Mouse (Mus musculus) forebrain, embryonic 10.5 days (tissue): ENCODE results near the gene Gm20683. TPM values are rescaled to one million over a fixed set of nuclear protein-coding genes. Genes with fewer than 3 reads are reported as not detected.
"Not testable (repeated sequence)": the region's sequence is repeated elsewhere in the genome, so short reads cannot be mapped to it uniquely, and the experiment has no call there.

Experiments used
- DNase-seq: peaks from one replicate; pipeline ENCODE4 v3.0.0-alpha.2; 2017; ENCODE audit warnings: low spot score; ENCODE audit errors: extremely low spot score
- H3K27ac ChIP-seq: fragments of 300-500 bp; sonication (generic); 2 replicates; pipeline ENCODE4 v1.5.1; 2016; ENCODE audit warnings: mild to moderate bottlenecking
- H3K27me3 ChIP-seq: fragments of 300-500 bp; sonication (generic); 2 replicates; pipeline ENCODE4 v1.6.1; 2016; ENCODE audit warnings: mild to moderate bottlenecking; ENCODE audit not compliant: poor library complexity, severe bottlenecking
- H3K36me3 ChIP-seq: fragments of 300-500 bp; sonication (generic); replicated peaks from 2 replicates; pipeline ENCODE4 v1.6.1; 2016; ENCODE audit warnings: mild to moderate bottlenecking, moderate library complexity
- H3K4me1 ChIP-seq: fragments of 300-500 bp; sonication (generic); 2 replicates; pipeline ENCODE4 v1.6.1; 2016
- H3K4me3 ChIP-seq: fragments of 300-500 bp; sonication (generic); 2 replicates; pipeline ENCODE4 v1.5.1; 2016; ENCODE audit warnings: mild to moderate bottlenecking, moderate library complexity
- H3K9me3 ChIP-seq: fragments of 300-500 bp; sonication (generic); 2 replicates; pipeline ENCODE4 v1.6.1; 2016; ENCODE audit warnings: mild to moderate bottlenecking, moderate library complexity
- WGBS: fragments of 180-500 bp; shearing (Covaris S2); methylation state at CpG from one replicate; pipeline ENCODE4 v1.1.7; 2016; 5-methylcytosine and 5-hydroxymethylcytosine counted together
- polyA plus RNA-seq: library from polyadenylated mRNA; unstranded; fragments of >200 nt; fragmentation: Nextera tagmentation; extraction: Ambion mirVana; gene quantifications from 2 replicates; pipeline ENCODE4 v1.2.1, GENCODE M21; 2016

The Gm20683 gene
- polyA plus RNA-seq, 1 experiment from 2014 or later: 2.3 TPM

GRCm38 (mm10) chr17:25808789-25809605, 32.6 kb downstream of the Gm20683 start, which contains the start of gene Fbxl16:
Gene Fbxl16, plus strand, starts transcription at chr17:25809085.
- Histone ChIP-seq H3K27ac (peak within 1 kb of the TSS; percentile 94), H3K36me3 (no peaks in the 10 kb centered on the region), H3K9me3 (no peaks in the 10 kb centered on the region), H3K27me3 (peaks cover 69% of the 10 kb centered on the region), H3K4me1 (peaks cover 47% of the 10 kb centered on the region), H3K4me3 (peak within 1 kb of the TSS; percentile 88)
- under 1% methylated on average over 96 of the region's 100 CpGs for WGBS
- DNase-seq: peak; percentile 85

DNA sequence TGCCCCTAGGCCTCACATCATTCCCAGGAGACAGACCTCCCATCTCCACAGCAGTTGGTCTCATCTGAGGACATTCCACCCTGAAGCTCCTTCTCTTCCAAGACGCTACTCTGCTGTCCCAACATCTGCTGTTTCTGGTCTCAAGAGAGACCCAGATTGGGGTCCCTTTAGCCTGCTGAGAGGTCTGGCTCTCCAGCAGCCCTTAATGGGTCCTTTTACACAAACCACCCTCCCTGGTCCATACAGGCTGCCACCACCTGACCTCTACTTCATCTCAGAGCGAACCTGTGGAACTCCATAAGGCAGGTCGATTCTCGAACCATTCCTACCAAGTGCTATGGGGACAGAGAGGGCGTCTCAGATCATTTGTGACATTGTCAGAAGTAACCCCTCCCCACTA, 33.5 kb downstream of the Gm20683 start:
- Histone ChIP-seq H3K4me3 (peak overlapping the region; percentile 88), H3K9me3 (no peaks in the 10 kb centered on the region), H3K27ac (peak overlapping the region; percentile 94), H3K36me3 (no peaks in the 10 kb centered on the region), H3K4me1 (peaks cover 50% of the 10 kb centered on the region), H3K27me3 (peaks cover 67% of the 10 kb centered on the region)
- 39% methylated on average over 5 of the region's 5 CpGs for WGBS
- DNase-seq: no peak

GRCm38 (mm10) chr17:25807452-25807851, 34.1 kb downstream of the Gm20683 start:
- DNase-seq, H3K4me3 ChIP-seq, H3K36me3 ChIP-seq, H3K27ac ChIP-seq, H3K9me3 ChIP-seq: not testable (repeated sequence)
- 40% methylated on average over 2 of the region's 2 CpGs for WGBS
- H3K4me1 ChIP-seq: peaks cover 54% of the 10 kb centered on the region
- peaks cover 62% of the 10 kb centered on the region for H3K27me3 ChIP-seq

DNA sequence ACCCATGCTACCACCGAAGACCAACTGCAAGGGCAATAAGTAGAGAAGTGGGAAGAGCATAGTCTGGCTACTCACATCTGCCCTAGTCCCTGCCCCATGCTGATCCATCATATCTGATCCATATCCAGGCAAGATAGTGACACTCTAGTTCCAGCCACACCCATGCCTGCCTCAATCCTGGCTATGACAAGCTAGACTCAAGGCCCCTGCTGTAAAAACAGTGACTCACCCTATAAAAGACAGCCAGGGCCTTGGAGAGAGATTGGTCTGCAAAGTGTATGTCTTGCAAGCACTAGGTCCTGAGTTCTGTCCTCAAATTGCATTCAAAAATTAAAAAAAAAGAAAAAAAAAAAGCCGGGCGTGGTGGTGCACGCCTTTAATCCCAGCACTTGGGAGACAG, 35.1 kb downstream of the Gm20683 start:
- peaks cover 60% of the 10 kb centered on the region for H3K4me1 ChIP-seq
- peaks cover 62% of the 10 kb centered on the region for H3K27me3 ChIP-seq
- 89% methylated on average over 4 of the region's 4 CpGs for WGBS
- no peak for DNase-seq
- no peak overlapping the region for H3K27ac ChIP-seq
- no peak overlapping the region for H3K4me3 ChIP-seq
- no peaks in the 10 kb centered on the region for H3K36me3 ChIP-seq
- no peaks in the 10 kb centered on the region for H3K9me3 ChIP-seq

DNA sequence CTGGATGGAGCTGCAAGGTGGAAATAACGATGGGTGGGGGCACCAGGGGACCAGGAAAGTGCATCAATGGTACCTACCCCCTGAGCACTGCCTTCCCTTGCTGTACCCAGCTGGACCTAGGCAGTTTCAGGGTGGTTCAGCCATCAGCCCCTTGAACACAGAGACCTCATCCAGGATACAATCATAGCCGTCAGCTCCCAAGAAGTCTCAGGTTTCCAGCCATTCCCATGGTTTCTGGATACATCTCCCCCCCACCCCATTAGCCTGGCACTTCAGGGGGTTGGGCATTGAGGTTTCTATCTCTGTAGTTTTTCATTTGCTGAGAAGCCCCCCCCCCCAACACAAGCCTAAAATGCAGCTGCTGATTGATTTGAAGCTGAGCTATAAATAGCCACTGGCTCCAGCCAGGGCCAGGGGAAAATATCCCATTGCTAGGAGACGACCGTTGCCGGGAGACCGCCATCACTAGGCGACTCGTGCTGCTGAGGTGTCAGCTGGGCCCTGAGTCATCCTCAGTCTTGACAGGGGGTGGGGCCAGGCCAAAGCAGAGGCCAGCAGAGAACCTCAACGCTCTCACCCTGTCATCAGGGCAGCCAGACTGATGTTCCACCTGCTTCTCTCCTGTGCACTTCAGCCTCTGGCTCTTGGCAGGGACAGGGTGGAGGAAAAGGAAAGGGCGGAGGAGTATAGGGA, 38.6 kb downstream of the Gm20683 start:
- Histone ChIP-seq H3K4me3 (peak overlapping the region; percentile 31), H3K36me3 (no peaks in the 10 kb centered on the region), H3K27ac (peak overlapping the region; percentile 80), H3K9me3 (no peaks in the 10 kb centered on the region), H3K27me3 (peaks cover 30% of the 10 kb centered on the region), H3K4me1 (peaks cover 32% of the 10 kb centered on the region)
- peak; percentile 82 for DNase-seq
- WGBS: 8% methylated on average over 10 of the region's 10 CpGs

GRCm38 (mm10) chr17:25801029-25801428, 40.5 kb downstream of the Gm20683 start:
- DNase-seq: peak; percentile 71
- H3K9me3 ChIP-seq: no peaks in the 10 kb centered on the region

DNA sequence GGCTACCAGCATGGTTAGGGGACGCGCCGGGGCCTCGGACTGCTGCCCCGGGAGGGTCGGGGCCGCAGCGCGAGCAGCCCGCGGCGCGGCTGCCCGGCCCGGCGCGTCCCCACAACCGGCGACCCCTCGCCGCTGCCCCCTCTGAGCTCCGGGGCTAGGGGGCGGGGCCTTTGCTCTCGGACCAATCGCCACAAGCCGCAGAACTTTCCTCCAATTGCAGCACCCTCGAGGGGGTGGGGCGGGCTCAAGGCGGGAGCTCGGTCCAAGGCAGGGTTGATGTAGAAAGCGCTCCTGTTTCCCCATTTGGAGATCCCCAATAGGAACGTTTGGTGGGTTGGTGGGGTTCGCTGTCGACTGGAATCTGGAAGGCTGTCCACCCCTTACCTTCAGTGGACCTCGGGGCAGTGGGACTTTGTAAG, 44.6 kb downstream of the Gm20683 start, which contains the start of gene Metrn:
Gene Metrn (minus strand): TSS at position 186 of the 419 bp plus-strand sequence.
- H3K27me3 ChIP-seq: peaks cover 8% of the 10 kb centered on the region
- peak within 1 kb of the TSS; percentile 93 for H3K27ac ChIP-seq
- H3K4me3 ChIP-seq: peak within 1 kb of the TSS; percentile 78
- WGBS: under 1% methylated on average over 35 of the region's 35 CpGs
- peak; percentile 95 for DNase-seq
- peaks cover 27% of the 10 kb centered on the region for H3K36me3 ChIP-seq
- H3K9me3 ChIP-seq: no peaks in the 10 kb centered on the region
- peaks cover 65% of the 10 kb centered on the region for H3K4me1 ChIP-seq

More at GRCm38 (mm10) chr17:25801029-25801428, 40.5 kb downstream of the Gm20683 start:
- Histone ChIP-seq H3K4me1 (peaks cover 46% of the 10 kb centered on the region), H3K36me3 (no peaks in the 10 kb centered on the region), H3K4me3 (no peak overlapping the region), H3K27me3 (peaks cover 23% of the 10 kb centered on the region), H3K27ac (no peak overlapping the region)
- 10% methylated on average over 6 of the region's 6 CpGs for WGBS

DNA sequence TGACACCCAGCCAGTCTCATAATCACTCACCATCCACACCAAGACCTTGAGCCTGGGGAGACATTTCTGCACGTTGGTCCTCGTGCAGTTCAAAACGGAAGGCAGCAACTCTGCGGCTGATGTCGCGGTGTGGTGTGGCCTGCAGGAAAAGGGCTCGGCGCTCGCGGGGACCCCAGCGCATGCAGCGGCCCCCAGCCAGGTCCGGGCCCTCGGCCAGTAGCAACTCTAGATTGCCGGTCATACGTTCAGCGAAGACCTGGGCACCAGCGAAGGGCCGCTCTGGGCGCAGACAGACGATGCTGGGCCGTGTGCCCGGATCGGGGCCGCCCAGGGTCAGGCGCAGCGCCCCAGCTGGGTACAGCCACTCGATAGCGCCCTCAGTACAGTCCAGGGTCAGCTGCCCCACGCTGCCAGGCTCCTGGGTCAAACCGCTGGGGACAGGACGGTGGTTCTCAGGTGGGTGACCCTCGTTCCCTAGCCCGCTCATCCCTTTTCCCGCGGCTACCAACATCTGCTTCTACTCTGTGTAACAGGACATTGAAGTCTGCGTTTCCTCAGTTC, 45.3 kb downstream of the Gm20683 start:
- H3K9me3 ChIP-seq: no peaks in the 10 kb centered on the region

DNA sequence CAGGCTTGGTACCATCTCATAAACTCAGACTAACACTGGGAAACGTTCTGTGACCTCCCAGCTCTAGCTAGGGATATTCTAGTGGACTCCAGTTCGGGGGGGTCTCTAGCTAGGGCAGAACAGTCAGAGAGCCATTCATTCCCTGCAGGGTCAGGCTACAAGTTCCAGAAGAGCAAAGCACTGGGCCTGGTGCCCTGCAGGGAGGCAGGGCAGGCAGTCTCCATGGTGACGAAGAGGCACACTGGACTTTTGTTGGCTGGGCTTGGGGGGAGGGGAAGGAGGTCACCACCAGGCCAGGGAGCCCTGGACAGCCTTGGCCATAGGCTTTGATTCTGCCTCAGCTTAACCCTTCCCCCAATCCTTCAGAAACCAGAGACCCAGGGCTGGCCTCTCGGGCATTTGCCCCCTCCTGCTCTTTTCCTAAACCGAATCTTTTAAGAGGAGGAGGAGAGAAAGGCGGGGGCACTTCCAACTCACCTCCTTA, 45.9 kb downstream of the Gm20683 start, which contains the start of gene AC134908.4:
Gene AC134908.4 (minus strand): TSS at position 51 of the 484 bp plus-strand sequence.
- H3K4me3 ChIP-seq: peak within 1 kb of the TSS; percentile 78
- H3K27ac ChIP-seq: peak within 1 kb of the TSS; percentile 93
- H3K4me1 ChIP-seq: peaks cover 74% of the 10 kb centered on the region
- H3K36me3 ChIP-seq: peaks cover 30% of the 10 kb centered on the region
- no peaks in the 10 kb centered on the region for H3K27me3 ChIP-seq
- no peaks in the 10 kb centered on the region for H3K9me3 ChIP-seq
- DNase-seq: peak; percentile 90
- WGBS: 1% methylated on average over 6 of the region's 6 CpGs

More for the DNA sequence above, 45.3 kb downstream of the Gm20683 start:
- H3K4me1 ChIP-seq: peaks cover 71% of the 10 kb centered on the region
- H3K27ac ChIP-seq: peak overlapping the region; percentile 93
- DNase-seq: peak; percentile 38
- peaks cover 27% of the 10 kb centered on the region for H3K36me3 ChIP-seq
- H3K27me3 ChIP-seq: peaks cover 1% of the 10 kb centered on the region
- peak overlapping the region; percentile 78 for H3K4me3 ChIP-seq
- WGBS: under 1% methylated on average over 37 of the region's 37 CpGs

GRCm38 (mm10) chr17:25794998-25795397, 46.6 kb downstream of the Gm20683 start:
- DNase-seq: no peak
- H3K27me3 ChIP-seq: no peaks in the 10 kb centered on the region
- H3K9me3 ChIP-seq: no peaks in the 10 kb centered on the region
- peaks cover 77% of the 10 kb centered on the region for H3K4me1 ChIP-seq
- 63% methylated on average over 17 of the region's 17 CpGs for WGBS
- H3K4me3 ChIP-seq: peak overlapping the region; percentile 78
- H3K27ac ChIP-seq: peak overlapping the region; percentile 93
- peaks cover 34% of the 10 kb centered on the region for H3K36me3 ChIP-seq

DNA sequence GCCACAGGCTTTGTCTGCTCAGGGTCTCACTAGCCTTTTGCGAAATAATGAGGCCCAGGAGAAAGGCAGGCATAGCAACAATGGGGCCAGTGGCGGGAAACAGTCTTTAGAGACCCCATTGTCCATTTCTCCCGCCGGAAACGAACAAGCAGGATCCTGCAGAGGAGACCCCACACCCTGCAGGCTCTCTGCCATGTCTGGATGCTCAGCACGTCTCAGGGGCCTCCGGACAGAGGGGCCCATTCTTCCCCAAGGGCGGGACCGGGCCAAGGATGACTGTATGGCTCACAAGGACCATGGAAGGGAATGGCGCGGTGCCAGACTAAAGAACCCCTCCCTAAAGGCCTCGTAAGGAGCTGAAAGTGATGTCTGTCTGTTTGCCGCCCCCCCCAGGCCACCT, 47.4 kb downstream of the Gm20683 start:
- H3K27ac ChIP-seq: peak overlapping the region; percentile 93
- H3K9me3 ChIP-seq: no peaks in the 10 kb centered on the region
- DNase-seq: peak; percentile 63
- H3K27me3 ChIP-seq: no peaks in the 10 kb centered on the region
- peak overlapping the region; percentile 78 for H3K4me3 ChIP-seq
- WGBS: 32% methylated on average over 13 of the region's 13 CpGs
- H3K36me3 ChIP-seq: peaks cover 42% of the 10 kb centered on the region
- peaks cover 77% of the 10 kb centered on the region for H3K4me1 ChIP-seq

- no peaks in the 10 kb centered on the region for H3K9me3 ChIP-seq
Observed at GRCm38 (mm10) chr17:25792615-25793014, 48.9 kb downstream of the Gm20683 start, which contains the start of gene Fam173a. Gene Fam173a, minus strand, starts transcription at chr17:25792901.

More at GRCm38 (mm10) chr17:25792615-25793014, 48.9 kb downstream of the Gm20683 start, which contains the start of gene Fam173a:
- peak within 1 kb of the TSS; percentile 93 for H3K27ac ChIP-seq
- DNase-seq: peak; percentile 73
- no peaks in the 10 kb centered on the region for H3K27me3 ChIP-seq
- H3K4me1 ChIP-seq: peaks cover 70% of the 10 kb centered on the region
- H3K36me3 ChIP-seq: peaks cover 57% of the 10 kb centered on the region
- WGBS: 5% methylated on average over 14 of the region's 14 CpGs
- H3K4me3 ChIP-seq: peak within 1 kb of the TSS; percentile 78
